Mouse (Mus musculus): ENCODE data around the gene Slc45a1. TPM values are rescaled to one million over a fixed set of nuclear protein-coding genes. Genes with fewer than 3 reads are reported as not detected.

Slc45a1 gene
- total RNA-seq (2021), result not detected
- long read RNA-seq, experiment 1, result 0 reads
- long read RNA-seq, experiment 2, partial matches to known transcripts, result 0 of 1 reads
- long read RNA-seq, experiment 2, other reads (novel, unspliced or antisense), result 1 of 1 reads

DNA sequence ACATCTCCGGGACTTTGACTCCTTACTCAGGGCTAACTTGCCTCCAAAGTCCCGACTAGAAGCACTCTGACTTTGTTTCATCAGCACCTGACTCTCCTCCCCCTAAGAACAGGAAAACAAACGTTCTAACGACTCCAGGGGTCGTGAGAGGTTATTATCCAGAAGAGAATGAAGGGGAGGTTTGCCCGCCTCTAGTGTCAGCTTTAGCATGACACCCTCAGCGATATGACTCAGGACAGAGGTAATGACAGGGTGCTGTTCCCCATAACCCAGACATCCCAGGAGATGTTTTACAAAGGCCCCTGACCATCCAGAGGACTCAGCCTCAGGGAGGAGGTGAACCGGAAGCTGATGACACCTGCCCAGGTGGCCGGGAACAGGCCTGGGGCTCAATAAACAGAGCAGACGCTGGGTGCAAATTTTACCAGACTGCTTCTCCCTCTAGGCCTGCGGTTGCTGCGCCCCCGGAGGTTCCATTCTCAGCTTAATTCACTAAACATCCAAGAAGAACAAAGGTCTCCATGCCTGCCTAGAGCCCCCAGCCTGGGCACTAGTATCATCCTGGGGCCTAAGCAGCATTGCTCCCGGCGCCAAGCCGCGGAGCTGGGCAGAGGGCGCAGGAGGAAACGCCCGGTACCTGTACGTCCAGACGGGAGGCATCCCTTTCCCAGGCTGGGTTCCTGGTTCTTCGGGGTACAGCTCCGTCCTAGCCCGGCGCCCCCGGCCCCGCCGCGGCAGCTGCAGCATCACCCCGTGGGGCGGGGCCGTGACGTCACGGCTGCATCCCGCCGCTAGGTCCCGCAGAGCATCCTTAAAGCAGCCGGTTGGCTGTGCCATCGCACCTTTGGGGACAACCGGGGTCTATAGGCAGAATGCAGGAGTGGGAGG lies at the start of gene Slc45a1:
TSS of gene Slc45a1 (minus strand) at position 785 of the 888 bp plus-strand sequence.
- intact Hi-C loops (cut with DNase I), result no loop called here
- DNase-seq, result no peak

DNA sequence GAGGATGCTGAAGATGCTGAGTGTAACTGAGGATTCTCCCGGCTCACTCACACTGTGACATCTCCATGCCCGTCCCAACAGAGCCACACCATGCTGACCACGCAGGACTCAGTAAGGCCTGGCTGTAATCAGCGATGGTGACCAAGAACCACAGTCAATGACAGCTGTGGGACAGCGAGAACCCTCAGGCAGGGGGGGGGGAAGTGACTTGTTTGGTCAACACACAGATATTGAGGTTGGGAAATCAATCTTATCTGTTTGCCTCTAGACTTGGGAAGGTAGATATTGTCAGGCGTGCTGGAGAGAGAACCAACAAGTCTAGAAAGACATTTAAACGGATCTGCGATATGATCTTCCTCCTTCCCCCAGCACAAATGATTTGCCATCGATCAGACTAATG lies 48.9 kb upstream of the Slc45a1 start:
- intact Hi-C loops (cut with DNase I), result no loop called here
- no peak for DNase-seq

GRCm38 (mm10) chr4:150694434-150695108 lies 42.6 kb upstream of the Slc45a1 start:
- intact Hi-C loops (cut with DNase I), result no loop called here
- no peak for DNase-seq

GRCm38 (mm10) chr4:150692861-150693403 lies 41.0 kb upstream of the Slc45a1 start:
- DNase-seq, result no peak
- intact Hi-C loops (cut with DNase I), result no loop called here

DNA sequence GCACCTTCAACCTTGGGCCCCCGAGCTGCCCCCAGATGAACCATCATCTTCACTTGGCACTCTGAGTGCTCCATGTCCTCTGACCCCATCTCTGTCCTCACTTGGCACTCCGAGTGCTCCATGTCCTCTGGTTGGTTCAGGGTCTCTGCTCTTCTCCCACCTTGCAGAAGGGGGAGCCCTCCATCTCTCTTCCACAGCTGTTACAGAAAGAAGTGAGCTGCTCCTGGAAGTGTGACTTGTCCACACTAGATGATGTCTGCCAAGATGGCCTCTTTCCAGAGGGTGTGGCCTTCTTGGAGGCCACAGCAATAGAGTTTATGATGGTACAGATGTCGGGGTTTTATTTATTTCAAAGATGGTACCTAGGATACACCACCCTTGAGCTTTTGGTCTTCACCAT lies 38.8 kb upstream of the Slc45a1 start:
- DNase-seq, result peak; percentile 27 to 63
- intact Hi-C loops (cut with DNase I), result no loop called here

GRCm38 (mm10) chr4:150689553-150689952 lies 37.6 kb upstream of the Slc45a1 start:
- intact Hi-C loops (cut with DNase I), result no loop called here
- no peak for DNase-seq

GRCm38 (mm10) chr4:150687126-150687753 lies 35.3 kb upstream of the Slc45a1 start:
- intact Hi-C loops (cut with DNase I), result no loop called here
- DNase-seq, result no peak

DNA sequence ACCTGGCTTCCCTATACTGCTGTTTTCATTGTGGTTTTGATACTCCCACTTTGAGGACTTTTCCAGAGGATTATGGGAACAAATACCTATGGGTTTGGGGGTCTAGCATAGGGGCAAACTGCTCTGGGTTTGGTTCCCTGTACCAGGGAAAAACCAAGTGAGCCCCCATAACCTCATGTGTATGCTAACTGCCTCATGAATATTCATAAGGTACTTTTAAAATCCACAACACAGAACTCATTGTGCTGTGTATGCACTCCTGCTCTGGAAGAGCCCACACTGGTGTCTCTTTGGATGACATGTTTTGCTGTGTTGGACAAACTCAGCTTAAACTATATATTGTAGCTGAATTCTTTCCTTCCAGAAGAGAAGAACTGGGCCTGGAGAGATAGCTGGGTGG lies 34.6 kb upstream of the Slc45a1 start:
- intact Hi-C loops (cut with DNase I), result no loop called here
- DNase-seq, result no peak

GRCm38 (mm10) chr4:150685778-150686493 lies 34.0 kb upstream of the Slc45a1 start:
- DNase-seq, result no peak

DNA sequence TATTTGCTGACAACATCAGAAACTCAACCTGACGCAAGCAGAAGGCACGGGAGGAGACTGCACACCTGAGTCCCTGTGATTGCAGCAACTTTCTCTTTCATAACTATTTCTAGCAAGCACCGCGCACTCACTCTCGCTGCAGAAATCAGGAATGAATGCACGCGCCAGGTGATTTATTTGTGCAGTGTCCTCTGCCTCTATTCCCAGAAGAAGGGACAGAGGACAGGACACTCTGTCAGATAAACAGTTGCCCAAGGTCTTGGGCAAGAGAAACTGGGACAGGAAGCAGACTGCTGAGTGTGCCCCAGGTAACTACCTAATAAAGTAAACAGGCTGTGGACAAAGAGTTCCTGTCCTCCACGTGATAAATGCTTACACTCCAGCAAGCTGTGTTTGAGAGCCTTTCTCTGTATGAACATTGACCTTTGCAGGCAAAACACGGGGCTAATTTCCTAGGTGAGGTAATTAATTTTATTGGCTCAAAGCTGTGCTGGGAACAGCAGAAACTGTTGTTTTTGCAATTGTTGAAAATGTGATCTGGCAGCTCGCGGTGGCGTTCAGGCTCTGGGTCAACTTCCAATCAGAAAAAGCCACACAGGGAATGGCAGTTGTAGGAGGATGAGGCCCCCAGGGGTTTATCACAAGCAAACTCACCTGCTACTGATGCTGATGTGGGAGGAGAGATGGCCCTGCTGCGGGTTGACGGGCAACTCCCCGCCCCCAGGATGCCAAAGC lies 33.2 kb upstream of the Slc45a1 start:
- DNase-seq, result no peak
- intact Hi-C loops (cut with DNase I), result no loop called here

More at GRCm38 (mm10) chr4:150685778-150686493, 34.0 kb upstream of the Slc45a1 start:
- intact Hi-C loops (cut with DNase I), result no loop called here

- no peak for DNase-seq
- intact Hi-C loops (cut with DNase I), result no loop called here
These were observed 28.4 kb upstream of the Slc45a1 start for GRCm38 (mm10) chr4:150680373-150680772.

GRCm38 (mm10) chr4:150678789-150679188 lies 26.8 kb upstream of the Slc45a1 start:
- intact Hi-C loops (cut with DNase I), result no loop called here
- no peak for DNase-seq

GRCm38 (mm10) chr4:150677846-150678224 lies 25.9 kb upstream of the Slc45a1 start:
- DNase-seq, result no peak
- intact Hi-C loops (cut with DNase I), result no loop called here

GRCm38 (mm10) chr4:150677126-150677845 lies 25.3 kb upstream of the Slc45a1 start:
- intact Hi-C loops (cut with DNase I), result no loop called here
- DNase-seq, result no peak

DNA sequence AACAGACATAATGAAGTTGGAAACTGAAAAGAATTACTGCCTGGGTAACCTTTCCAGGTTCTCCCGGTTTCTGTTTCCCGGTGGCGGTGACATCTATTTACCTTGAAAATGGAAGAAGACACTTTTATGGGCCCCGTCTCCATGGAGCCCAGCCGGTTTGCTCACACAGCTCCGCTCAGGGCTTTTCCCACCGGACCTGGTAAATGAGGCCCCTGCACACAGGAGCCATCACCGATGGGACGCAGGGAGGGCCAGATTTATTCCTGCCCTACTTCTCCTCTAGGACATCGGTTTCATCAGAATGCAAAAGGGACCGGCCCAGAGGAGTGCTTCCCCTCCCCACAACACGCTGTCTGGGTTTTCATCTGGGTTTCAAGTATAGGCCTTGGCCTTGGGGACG lies 24.1 kb upstream of the Slc45a1 start:
- intact Hi-C loops (cut with DNase I), result no loop called here
- DNase-seq, result no peak

- DNase-seq, result no peak
- intact Hi-C loops (cut with DNase I), result no loop called here
These were observed 23.3 kb upstream of the Slc45a1 start for GRCm38 (mm10) chr4:150675274-150675673.

- intact Hi-C loops (cut with DNase I), result no loop called here
- no peak for DNase-seq
These were observed 13.8 kb upstream of the Slc45a1 start for GRCm38 (mm10) chr4:150665806-150666205.

DNA sequence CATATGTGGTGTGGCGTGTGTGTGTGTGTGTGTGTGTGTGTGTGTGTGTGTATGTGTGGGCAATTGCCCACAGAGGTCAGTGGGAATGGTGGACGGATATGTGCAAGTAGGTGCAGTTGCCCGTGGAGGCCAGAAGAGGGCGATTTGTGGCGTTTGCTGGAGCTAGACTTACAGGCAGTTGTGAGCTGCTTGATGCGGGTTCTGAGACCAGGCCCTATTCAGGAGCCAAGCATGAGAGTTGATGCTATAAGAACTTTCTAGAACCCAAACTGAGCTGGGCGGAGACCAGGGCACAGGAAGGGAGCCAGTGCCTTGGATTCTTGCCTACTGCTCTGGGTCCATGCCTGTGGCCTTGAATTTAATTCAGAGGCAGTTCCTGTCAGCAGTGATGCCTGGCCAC lies 12.8 kb upstream of the Slc45a1 start:
- no peak for DNase-seq
- intact Hi-C loops (cut with DNase I), result no loop called here

DNA sequence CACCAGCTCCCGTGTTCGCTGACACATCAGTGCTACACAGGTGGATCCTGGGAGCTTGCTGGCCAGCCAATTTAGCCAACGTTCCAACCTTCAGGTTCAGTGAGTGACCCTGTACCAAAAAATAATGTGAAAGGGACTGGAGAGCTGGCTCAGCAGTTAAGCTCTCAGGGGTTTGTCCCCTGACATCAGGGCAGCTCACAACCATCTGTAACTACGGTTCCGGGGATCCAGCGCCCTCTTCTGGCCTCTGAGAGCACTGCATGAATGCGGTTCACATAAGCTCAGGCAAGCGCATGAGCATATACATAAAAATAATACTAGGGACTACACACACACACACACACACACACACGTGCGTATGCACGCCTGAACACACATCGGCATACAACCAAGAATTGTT lies 11.2 kb upstream of the Slc45a1 start:
- DNase-seq, result no peak
- intact Hi-C loops (cut with DNase I), result no loop called here

Data from gastrocnemius, postnatal 36 days (tissue).